Mouse (Mus musculus) telencephalon, adult 2 months (tissue): ENCODE measurements at regions not wholly inside any gene's neighbourhood (a gene's known extent, or its start where the extent isn't known, plus 50 kb on each side); places are given as distances from the start of the nearest gene placed in this dataset.

Experiments used
- DNase-seq: peaks from one replicate; pipeline ENCODE4 v3.0.0-alpha.2; 2011; ENCODE audit warnings: low read depth, low spot score

DNA sequence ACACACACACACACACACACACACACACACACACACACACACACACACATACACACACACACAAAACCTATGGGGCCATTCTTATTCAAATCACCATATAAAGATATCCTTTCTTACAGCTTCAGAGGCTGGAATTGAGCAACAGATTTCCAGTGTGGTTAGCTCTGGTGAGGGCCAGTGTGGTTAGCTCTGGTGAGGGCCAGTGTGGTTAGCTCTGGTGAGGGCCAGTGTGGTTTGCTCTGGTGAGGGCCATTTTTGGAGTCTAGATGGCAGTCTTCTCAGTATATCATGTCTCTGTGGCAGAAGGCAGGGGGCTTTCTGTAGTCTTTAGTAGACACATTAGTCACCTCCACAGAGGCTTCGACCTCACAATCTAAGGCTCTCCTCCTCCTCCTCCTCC, 191.5 kb upstream of the 9630041A04Rik start:
- no peak for DNase-seq

DNA sequence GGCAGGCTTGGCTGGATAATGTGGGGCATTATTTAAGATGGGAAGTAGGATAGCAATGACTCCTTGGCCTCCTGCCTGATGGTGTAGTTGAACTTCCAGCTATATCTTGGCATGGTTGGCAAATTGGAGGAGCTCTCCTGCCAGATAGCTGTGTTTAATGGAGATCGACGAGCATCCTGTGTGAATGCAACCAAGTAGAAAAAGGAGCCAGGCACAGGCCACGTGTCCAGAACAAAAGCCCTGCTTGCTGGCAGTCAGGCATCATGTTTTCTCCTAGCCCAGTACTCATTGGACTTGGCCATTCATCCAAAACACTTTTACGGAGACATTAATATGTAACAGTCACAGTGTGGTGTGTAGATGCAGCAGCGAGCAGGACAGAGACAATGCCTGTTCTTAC, 211.8 kb upstream of the 9630041A04Rik start:
- DNase-seq: no peak

DNA sequence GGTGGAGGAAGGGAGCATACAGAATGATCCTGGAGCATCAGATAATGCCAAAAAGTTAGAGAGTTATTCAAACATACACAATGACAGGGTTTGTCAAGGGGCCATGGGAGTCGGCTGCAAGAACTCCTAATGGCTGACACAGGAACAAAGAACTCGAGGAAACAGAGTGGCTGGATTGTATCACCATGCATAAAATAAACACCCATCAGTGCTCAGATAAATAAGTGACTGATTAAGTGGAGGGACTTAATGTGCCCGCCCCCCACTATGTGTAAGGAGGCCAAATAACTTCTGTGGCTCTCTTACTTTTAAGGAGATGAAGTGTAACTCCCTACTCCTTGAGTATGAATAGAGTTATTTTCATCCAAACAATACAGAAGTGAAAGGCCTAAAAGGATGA, 220.1 kb upstream of the 9630041A04Rik start:
- DNase-seq: no peak

DNA sequence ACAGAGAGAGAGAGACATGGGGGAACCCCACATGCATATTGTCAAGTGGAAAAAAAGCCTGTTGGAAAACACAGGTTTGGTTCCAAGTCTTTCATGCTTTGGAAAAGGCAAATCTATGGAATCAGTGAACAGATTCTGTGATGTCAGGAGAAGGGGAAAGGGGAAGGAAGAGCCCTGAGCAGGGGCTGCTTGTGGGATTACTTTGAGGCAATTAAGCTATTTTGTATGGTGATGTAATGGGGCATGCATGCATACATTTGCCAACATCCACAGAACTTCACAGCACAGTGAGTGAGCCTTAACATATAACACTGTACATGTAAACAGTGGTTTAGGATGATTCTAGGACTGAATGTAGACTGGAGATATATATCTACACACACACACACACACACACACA, 221.0 kb upstream of the 9630041A04Rik start:
- DNase-seq: no peak

DNA sequence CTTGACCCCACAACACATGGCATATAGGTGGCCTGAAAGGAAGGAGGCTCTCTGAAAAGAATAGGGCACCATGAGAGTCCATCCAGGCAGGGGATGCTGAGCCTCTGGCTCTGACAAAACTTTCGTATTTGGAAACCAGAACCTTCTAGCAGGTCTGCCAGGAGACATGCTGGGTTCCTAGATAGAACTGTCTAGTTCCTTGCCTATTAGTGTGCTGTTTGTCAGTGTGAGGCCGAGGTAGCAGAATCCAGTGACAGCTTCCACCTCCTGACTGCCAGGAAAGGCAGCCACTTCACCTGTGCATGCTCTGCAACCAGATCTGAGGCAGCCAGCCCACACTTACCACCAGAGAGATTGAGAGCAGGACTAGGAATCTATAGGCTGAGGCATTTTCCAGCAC, 245.4 kb upstream of the 9630041A04Rik start:
- DNase-seq: no peak

DNA sequence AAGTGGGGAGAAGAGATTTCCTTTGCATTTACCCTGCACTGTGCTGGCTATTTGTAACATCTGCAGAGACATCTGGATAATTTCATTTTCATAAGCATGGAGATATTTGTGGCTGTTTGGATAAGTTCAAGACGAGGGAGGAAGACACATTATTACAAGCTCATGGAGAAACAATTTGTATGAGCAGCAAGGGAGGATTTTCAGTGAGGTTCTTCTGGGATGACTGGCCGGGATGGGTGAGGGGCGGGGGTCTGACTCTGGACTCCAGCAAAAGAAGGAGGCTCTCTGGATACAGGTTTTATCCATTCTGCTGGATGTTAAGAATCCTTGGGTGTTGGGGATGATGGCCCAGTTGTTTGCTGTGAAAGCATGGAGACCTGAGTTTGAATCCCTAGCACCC, 246.5 kb upstream of the 9630041A04Rik start:
- no peak for DNase-seq

DNA sequence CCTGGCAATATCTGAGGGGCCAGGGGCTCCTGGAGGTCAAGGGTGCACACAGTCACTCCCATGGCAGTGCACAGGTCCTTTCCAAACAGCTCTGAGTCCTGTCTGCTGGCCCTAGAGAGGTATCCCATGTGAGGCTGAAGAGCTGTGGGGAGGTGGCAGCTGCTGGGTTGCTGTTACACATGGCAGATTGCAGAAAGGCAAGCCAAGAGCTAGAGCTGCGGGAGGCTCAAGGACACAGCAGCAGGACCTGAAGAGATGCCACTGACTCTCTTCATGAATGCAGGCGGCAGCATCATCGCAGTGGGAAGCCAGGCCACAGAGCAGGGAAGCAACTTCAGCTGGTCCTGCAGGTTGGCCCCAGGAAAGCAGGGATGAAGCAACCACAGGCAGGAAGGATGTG, 247.7 kb upstream of the 9630041A04Rik start:
- no peak for DNase-seq

DNA sequence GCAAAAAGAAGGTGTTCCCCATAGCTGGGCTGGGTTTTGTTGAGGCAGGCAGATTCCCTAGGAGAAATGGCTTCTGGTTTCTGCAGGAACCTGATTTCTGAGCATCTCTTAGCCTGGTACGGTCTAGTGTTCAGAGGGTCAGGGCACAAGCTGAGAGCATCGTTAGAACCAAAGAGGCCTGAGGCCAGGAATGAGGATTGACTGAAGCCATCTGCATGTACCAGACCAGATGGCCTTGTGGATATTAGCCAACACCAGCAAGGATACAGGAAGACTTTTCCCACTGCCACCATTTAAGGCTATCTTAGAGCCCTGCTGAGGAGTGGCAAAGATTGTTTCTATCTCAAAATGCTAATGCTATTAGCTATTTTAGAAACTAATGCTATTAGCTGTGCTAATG, 248.2 kb upstream of the 9630041A04Rik start:
- DNase-seq: no peak

DNA sequence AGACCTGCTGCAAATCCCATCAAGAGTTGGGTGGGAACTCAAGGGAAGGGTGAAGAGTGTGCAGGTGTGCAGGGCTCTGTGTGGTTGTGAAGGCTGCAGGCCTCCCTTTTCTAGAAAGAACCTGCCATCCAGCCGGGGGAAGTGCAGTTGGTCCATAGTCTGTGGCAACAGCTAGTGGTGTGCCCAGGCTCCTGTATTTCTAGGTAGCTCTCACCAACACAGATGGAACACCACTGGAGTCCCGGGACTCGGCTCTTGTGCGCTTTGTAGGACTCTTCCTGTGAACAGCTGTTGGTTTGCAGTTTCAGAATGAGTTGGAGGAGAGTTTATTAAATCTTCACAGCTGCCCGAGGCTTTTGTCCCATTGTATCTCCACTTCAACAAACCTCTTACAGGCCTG, 248.7 kb upstream of the 9630041A04Rik start:
- no peak for DNase-seq

DNA sequence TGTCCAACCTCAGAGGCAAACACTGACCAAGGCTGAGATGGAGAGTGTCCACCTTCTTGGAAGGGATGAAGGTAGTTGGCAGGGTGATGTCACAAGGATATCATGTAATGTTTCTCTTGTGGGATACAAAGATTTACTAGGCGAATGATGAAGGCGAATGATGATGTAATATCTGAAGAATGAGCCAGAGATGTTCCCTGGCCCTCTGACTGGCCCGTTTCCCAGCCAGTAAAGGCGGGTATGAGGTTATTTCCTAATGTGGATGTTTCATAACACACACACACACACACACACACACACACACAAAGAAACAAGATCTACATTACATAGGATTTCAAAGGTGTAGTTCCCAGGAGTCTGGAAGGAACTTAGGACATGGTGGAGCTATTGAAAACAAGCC, 249.1 kb upstream of the 9630041A04Rik start:
- DNase-seq: no peak

DNA sequence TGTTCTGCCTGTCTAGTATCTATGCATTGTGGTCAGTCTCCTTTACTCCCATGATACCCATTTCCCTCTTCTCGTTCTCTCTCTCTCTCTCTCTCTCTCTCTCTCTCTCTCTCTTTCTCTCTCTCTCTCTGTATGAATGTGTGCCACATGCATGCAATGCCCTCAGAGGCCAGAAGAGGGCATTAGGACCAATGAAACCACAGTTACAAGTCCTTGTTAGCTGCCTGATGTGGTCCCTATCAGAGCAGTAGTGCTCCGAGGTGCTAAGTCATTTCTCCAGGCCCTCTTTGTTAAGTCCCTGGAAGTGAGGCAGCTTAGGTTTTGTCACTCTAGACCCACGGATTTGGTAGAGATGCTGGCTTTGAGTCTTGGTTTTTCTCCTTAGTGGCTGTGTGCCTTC, 250.2 kb upstream of the 9630041A04Rik start:
- DNase-seq: no peak

DNA sequence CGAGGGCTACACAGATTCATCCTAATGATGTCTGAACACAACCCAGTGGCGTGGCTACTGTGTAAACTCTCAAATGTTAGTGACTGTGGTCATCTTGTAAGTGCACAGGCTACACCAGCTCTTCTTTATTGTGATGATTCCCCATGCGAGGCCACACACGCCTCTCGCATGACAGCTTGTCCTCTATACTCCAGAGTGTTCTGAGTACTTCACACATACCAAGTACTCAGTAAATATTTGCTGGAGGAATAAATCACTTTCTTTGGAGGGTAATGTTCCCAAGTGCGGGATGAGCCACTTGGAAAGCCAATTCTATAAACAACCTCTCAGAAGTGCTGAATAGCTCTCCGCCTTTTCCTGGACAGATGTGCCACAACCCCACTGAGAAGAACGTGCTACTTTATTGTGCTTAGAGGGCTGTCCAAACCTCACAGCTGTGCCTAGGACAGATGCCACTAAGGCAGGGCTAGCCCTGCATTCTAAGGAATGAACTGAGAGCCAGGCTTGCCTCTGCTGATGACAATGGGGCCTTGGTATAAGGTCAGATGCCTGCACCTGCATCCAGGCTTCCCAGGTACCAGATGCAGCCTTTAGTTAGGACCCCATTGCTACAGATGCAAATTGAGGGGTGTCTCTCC, 250.7 kb upstream of the 9630041A04Rik start:
- DNase-seq: no peak

DNA sequence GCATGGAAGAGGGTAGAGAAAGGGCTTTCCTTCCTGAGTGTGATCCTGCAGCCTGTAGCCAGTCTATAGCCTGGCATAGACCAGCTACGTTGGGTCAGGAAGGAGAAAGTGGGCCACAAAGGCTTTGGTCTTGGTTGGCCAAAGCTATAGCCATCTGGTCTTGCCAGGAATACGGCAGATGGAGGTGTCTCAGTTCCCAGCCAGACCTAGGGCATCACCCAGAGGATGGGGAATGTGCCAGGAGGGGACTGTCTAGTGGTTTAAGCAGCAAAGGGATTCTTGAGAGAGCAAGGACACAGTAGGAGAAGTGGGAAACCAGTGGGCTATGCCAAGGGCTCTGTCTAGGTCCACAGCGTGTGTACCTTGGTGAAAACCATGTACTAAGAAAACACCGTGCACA, 251.3 kb upstream of the 9630041A04Rik start:
- DNase-seq: no peak

DNA sequence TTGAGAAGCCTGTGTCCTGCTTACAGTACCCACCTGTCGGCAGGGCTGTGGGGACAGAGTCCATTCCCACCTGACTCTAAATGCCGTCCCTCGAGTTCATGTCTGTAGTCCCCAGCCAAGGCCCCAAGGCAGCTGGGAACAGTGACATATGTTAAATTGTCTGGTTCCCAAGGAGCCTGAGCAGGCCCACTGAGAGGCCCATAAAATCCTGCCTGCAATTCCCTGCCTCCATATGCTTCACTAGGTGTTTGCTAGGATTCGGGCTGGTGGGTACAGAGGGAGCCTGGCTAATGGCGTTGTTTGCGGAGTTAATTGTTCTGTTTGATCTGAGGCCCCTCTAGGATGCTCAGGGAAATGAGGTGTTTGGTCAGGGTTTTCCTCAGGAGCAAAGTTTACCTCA, 258.8 kb upstream of the 9630041A04Rik start:
- DNase-seq: no peak

DNA sequence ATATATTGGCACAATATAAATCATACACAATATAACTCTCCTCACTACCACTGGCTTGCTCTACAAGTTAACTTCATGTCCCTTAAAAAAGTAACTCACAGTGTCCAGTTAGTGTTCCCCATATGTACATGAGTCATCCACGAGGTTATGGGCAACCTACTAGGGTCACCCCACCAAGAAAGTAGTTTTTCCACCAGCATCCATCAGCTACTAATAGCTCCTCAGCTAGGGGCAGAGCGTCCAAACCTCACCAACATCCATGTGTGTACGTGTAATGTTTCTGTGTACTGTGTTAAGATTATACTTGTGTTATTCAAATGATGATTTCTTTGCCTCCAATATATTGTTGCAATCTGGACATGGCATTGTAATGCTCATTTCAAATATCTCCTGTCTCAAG, 264.7 kb upstream of the 9630041A04Rik start:
- no peak for DNase-seq

DNA sequence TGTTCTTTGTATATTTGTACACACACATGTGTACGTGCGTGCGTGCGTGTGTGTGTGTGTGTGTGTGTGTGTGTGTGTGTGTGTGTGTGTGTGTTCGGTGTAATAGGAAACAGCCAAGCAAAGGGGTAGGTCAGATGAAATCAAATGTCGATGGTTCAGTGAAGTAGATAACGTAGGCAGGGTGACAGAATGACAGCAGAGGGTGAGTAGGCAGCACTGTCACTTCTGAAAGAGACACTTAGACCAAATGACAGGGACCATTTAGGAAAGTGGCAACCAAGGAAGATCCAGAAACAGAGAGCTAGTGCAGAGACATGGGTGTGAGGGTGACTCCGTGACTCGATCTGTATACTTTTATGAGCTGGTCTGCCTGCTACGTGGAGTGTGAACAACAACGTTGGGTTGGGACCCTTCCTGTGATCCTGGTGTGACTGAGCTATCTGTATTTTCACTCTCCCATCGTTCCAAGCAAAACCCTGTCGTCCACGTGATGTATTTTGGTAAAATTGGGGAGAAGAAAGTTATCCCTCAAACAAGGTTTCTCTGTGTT, 266.5 kb upstream of the 9630041A04Rik start:
- DNase-seq: no peak

DNA sequence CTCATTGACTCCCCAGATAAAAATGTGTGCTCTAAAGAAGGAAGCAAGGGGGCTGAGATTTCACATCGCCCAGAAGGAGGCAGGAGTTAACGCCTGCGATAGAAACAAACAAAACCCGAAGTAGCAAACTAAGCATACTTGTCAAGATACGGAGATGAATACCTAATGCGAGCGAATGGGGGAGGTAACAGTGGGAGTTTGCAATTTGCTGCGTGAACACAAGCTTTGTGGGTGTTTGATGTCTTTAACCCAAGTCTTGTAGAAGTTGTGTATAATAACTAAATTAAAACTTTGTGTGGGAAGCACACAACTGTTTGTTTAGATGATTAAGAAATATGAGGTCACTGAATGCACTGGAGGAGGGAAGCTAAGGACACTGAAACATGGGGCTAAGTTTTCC, 269.0 kb upstream of the 9630041A04Rik start:
- DNase-seq: peak; percentile 59

DNA sequence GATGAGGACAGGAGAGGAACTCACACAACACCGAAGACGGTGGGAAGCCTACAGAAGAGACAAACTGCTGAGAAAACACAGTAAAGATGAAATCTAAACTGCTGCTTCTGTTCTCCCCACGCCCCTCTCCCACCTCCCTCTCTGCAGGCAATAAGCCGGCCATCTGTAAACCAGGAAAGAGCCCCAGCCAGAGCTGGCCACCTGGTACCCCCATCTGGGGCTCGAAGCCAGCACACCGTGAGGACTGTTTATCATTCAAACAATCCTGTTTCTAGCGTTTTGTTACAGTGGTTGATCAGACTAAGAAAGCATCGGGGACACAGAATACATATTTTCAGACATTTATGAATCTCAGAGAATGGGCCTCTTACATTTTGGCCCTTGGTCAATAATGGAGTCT, 270.0 kb upstream of the 9630041A04Rik start:
- no peak for DNase-seq

DNA sequence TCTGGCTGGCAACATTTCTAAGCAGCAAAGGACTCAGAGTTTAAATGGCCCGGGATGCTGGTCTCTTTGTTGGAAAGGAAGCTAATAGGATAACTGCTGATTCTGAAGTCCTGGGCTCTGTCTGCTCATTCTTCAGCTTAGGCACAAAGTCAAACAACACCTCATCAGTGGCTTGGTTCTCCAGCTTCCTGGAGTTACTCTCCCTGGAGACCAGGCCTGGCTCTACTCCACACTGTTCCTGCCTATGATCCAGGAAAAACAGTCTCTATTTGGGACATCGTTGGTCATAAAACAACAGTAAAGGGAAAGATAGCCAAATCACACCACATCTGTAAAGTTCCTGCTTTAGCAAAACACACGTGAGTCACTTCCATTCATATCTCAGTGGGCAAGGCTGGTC, 271.3 kb upstream of the 9630041A04Rik start:
- DNase-seq: no peak

DNA sequence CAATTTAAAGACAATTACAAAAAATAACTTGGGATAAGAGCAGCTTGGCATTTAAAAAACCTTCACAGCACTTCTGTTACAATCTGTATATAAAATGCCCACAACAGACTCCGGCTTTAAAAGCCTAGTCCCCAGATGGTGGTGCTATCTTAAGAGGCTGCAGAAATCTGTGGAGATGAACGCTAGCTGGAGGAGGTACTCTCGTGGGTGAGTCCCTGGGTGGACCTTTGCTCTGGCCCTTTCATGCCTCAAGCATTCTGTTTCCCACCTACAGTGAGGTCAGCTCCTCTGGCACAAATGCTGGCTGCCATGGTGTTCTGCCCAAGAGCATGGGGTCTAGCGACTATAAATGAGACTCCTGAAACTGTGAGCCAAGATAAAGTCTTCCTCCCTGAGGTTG, 280.6 kb upstream of the 9630041A04Rik start:
- DNase-seq: peak; percentile 13

DNA sequence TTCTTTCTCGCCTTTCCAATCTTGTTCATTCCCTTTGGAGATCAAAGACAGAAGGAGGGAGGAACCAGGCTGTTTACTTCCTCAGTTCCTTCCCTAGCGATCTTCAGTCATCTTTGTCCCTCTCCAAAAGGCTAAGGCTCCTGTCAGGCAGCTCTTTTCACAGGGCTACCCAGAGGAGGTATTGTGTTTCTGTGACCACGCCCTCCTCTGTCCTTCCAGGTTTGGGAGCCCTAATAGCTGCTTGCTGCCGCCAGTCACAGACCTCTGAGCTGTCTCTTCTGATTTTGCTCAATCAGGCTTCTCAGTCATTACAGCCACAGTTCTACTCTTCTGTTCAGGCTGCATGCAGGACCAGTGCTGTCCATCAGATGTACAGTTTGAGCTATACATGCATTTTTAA, 290.9 kb upstream of the 9630041A04Rik start:
- DNase-seq: no peak

DNA sequence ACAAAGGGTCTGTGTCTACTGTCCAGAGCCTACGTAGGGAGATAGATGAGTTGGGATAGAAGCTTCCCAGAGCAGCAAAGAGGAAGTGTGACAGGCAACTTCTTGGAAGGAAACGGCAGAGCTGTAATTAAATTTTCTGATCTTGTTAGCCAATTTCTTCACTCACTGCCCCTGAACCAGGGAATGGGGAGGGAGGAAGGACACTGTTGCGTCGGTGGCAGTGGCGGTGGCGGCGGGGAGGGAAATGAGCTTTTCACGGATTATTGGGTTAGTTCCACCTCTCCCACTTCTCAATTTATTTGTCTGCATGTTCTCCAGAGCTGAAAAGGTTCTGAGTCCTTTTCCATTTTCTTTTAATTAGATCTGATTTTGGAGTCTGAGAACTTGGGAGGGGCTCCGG, 298.4 kb upstream of the 9630041A04Rik start:
- DNase-seq: no peak

DNA sequence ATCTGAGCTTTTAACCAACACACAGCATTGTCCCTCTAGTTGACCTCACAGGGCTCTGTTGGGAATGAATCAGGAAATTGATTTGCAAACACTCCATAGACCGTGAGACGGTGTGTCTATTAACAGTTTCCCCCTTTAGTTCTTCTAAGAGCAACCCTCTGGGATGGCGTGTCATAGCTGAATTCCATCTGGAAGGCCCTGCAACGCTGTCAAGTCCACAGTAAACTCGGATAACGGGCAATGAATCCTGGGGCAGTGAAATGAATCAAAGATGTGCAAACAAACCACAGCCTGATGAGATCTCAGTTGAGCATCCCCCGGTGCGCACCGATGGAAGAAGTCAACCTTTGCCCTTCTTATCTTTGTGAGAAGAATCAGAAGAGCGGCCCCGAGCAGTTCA, 302.3 kb upstream of the 9630041A04Rik start:
- no peak for DNase-seq
